Mouse (Mus musculus) G1E-ER4 (cell line): ENCODE measurements around the gene Orc4. TPM values are rescaled to one million over a fixed set of nuclear protein-coding genes. Genes with fewer than 3 reads are reported as not detected.

ENCODE experiments used
- GATA1 ChIP-seq: IDR thresholded peaks from one replicate; pipeline ENCODE4 v1.8.0; 2012; ENCODE audit warnings: low read length, inconsistent platforms
- polyA plus RNA-seq: library from polyadenylated mRNA; stranded (reverse); fragments of >175 nt; gene quantifications from 2 replicates; pipeline ENCODE4 v1.2.3, GENCODE M21; 2012

The Orc4 gene
- 18.5 and 19.2 TPM in 2 replicates for polyA plus RNA-seq

- no peak for TF ChIP-seq GATA1
Observed at GRCm38 (mm10) chr2:48950252-48950315, at the start of gene Orc4. Orc4 (minus strand) TSS chr2:48950277.

- TF ChIP-seq GATA1, result no peak
Observed at GRCm38 (mm10) chr2:48990322-48990721, 40.2 kb upstream of the Orc4 start.

- no peak for TF ChIP-seq GATA1
Observed at GRCm38 (mm10) chr2:48978920-48979319, 28.8 kb upstream of the Orc4 start.

GRCm38 (mm10) chr2:48956591-48956990 is 6.5 kb upstream of the Orc4 start:
- TF ChIP-seq GATA1, result no peak

- TF ChIP-seq GATA1, result no peak
Observed at GRCm38 (mm10) chr2:48950316-48950880, 321 bp upstream of the Orc4 start.

DNA sequence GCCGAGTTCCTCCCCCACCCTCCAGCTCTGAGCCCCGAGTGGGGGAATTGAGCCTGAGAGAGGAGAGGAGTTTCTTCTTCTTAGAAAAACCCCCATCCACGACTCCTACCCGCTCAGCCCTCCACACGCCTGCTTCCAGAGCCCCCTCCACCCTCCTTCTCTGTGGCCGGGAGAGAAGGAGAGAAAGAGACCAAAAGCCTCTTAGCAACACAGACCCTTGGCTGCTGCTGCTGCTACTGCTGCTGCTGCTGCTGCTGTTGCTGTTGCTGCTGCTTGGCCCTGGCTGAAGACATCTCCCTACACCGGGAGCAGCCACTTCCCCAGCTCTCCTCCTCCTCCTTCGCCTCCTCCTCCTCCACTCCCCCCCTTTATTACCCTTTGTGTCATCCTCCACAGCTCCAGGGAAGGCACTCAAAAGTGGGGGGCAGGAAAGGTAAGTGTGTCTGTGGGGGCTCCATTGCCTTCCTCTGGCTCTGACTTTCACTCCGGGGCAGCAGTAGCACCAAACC is 280 bp downstream of the Orc4 start:
- no peak for TF ChIP-seq GATA1

GRCm38 (mm10) chr2:48948841-48949584 is 1.1 kb downstream of the Orc4 start, which contains the start of gene Mbd5:
Mbd5 (plus strand) TSS chr2:48949508.
- TF ChIP-seq GATA1, result no peak

- no peak for TF ChIP-seq GATA1
Observed at GRCm38 (mm10) chr2:48947761-48948160, 2.3 kb downstream of the Orc4 start.

- TF ChIP-seq GATA1, result peak; percentile 24
Observed at GRCm38 (mm10) chr2:48935058-48935457, 15.0 kb downstream of the Orc4 start.

GRCm38 (mm10) chr2:48915832-48916231 is 34.2 kb downstream of the Orc4 start:
- no peak for TF ChIP-seq GATA1

- no peak for TF ChIP-seq GATA1
Observed at GRCm38 (mm10) chr2:48914185-48914584, 35.9 kb downstream of the Orc4 start.

DNA sequence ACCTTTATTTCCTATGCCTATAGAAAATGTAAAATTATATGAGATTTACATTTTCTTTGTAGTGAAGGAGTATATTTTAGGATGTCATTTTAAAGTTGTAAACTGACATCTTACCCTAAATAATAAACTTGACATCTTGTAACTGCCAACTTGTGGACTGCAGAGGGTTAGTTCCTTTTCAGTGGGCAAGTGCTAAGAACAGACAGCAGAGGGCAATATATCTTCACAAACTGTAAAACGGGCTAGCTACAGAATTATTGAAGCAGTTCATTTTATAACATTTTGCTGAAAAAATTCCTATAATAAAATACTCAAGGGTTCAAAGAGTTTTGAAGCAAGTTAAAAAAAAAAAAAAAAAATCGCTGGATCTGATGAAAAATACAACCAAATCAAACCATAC is 41.2 kb downstream of the Orc4 start:
- no peak for TF ChIP-seq GATA1

- TF ChIP-seq GATA1, result no peak
Observed at GRCm38 (mm10) chr2:48895186-48895585, 54.9 kb downstream of the Orc4 start.

- TF ChIP-seq GATA1, result no peak
Observed at GRCm38 (mm10) chr2:48885945-48886344, 64.1 kb downstream of the Orc4 start.

GRCm38 (mm10) chr2:48868199-48868913 is 81.7 kb downstream of the Orc4 start:
- TF ChIP-seq GATA1, result no peak

Other genes with a start within 250 kb of the Orc4 start
- 0.14 and 0.15 TPM in 2 replicates for gene Acvr2a, start 136.2 kb downstream of the Orc4 start, polyA plus RNA-seq
- gene Mbd5, start 769 bp downstream of the Orc4 start, polyA plus RNA-seq, result 0.49 and 0.65 TPM in 2 replicates